Mouse (Mus musculus) spleen, adult 2 months (tissue): Measurements from ENCODE around the gene Plcb4.

Experiments used
- CTCF ChIP-seq: fragments of 200-500 bp; IDR thresholded peaks from 2 replicates; pipeline ENCODE4 v1.5.1; 2011; ENCODE audit warnings: mild to moderate bottlenecking, inconsistent platforms; ENCODE audit not compliant: insufficient read depth, insufficient read length, insufficient replicate concordance; ENCODE audit errors: extremely low read depth
- POLR2A ChIP-seq: fragments of 200-500 bp; IDR thresholded peaks from 2 replicates; pipeline ENCODE4 v1.6.1; 2011; ENCODE audit warnings: low read depth, low read length, inconsistent platforms

GRCm38 (mm10) chr2:135998886-135999285, 340.1 kb downstream of the Plcb4 start:
- TF ChIP-seq POLR2A: no peak
- no peak for TF ChIP-seq CTCF
